Mouse (Mus musculus): ENCODE measurements at regions not wholly inside any gene's neighbourhood (a gene's known extent, or its start where the extent isn't known, plus 50 kb on each side); places are given as distances from the start of the nearest gene placed in this dataset.
A peak's percentile ranks its signal among the peaks of the same experiment; 100 is the strongest.
"Not testable (repeated sequence)": the region's sequence is repeated elsewhere in the genome, so short reads cannot be mapped to it uniquely, and the experiment has no call there.

DNA sequence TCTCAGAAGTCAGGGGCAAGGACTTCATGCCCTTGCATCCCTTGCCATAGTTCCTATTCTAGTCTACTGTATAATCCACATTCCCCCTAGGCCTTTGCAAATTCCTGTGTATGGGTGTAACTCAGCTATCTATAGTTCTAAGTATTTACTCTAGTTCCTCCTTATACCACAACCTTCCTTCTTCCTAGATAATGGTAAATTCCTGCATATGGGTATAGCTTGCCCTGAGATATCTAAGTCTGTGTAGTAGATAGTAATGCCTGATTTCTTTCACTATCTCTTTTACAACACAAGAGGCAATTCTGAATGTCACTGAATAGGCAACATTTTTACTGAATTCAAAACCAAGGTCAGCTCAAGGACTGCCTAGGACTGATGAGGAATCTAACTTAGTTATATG lies 1000.2 kb downstream of the Kcnt2 start:
- not testable (repeated sequence) for DNase-seq (ENCODE audit: inconsistent ontology term)

DNA sequence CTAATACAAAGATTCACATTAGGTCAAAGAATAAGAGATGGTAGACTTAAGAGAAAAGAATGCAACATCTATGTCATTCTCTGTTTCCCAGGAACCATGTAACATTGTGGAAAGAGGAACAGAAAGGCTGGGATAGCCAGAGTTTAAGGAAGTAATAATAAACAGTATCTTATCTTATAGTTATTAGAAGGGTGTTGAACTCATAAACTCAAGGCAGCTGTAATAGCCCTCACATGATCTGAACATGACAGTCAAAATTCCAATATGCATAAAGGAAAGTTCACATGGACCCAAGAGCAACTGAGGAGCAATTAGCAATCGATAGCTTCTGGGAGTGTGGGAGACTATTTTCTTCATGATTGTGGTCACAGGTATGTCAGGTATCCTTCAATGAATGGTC lies 1028.8 kb downstream of the Kcnt2 start:
- DNase-seq (ENCODE audit: inconsistent ontology term), result no peak

DNA sequence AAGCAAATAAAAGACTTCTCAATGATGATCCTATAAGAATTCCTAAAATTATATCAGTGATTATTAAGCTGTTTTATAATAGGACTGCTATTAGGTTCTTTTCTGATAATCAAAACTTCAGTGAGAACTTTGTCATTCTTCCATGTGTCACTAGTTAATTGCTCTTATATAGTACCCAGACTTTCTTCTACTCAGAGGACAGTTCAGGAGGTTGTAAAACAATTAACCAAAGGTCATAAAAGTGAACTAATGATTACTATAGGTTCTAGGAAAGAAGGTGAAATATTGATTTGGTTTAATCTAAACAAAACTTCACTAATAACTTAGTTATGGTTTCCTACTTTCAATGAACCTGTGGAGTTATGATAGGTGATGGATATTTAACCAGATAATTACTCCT lies 1035.6 kb downstream of the Kcnt2 start:
- no peak for DNase-seq (ENCODE audit: inconsistent ontology term)

DNA sequence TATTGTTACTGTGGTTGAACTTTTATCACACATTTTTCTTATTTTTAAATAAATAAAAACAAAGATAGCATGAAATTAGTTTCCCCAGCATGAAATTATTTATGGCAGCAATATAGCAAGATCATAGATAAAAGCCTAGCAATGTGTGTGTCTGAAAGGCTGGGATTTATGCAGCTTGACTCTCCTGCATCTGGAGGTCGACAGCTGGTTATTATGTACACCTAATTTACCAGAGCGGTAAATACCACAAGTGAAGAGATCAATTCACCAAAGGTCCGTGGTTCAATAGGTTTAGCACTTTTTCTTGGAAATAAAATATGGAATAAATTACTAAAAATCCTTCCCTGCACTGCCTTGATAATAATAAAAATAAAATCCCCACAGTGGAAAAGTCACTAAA lies 1077.0 kb downstream of the Kcnt2 start:
- DNase-seq (ENCODE audit: inconsistent ontology term), result no peak

DNA sequence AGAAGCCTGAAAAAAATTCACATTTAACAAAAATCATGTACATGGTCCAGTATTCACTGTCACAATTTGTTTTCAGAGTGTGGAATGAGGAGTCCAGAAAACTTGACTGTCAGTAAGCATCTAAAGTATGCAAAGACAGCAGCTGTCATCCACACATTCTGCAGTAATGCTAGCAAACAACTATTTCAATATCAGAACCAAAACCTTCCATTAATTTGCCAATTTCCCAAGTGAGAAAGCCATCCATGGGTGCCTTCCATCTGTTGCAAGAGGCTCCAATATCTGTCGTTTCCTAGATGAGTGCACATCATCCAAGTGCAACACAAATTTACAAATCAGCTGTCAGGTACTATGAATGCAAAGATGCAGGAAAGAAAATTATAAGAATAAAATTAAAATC lies 1092.1 kb downstream of the Kcnt2 start:
- no peak for DNase-seq (ENCODE audit: inconsistent ontology term)

DNA sequence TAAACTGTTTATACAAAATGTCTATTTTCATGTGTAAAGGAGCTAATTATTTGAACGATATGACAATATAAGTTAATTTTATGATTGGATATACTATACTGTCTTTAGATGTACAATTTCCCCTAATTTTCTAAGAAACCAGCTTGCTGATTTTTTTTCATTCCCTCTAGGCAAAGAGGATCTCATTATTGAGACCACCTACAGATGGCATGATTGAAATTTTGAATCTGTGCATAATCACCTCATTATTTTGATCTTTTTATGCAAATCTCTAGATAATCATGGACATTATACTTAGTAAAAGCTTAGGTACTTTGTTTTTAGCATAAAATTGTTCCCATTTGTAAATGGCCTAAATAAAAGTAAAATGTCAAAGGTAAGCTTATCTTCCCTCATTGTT lies 1123.5 kb downstream of the Kcnt2 start:
- no peak for DNase-seq (ENCODE audit: inconsistent ontology term)

DNA sequence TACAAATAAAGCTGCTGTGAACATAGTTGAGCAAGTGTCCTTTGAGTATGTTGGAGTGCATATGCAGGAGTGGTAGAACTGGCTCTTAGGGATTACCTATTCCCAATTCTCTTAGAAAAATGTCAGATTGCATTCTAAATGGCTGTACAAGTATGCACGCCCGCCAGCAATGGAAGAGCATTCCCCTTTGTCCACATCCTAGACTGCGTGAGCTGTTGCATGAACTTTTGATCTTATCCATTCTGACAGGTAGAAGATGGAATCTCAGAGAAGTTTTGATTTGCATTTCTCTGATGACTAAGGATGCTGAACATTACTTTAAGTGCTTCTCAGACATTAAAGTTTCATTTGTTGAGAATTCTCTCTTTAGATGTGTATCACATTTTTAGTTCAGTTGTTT lies 1130.0 kb downstream of the Kcnt2 start:
- no peak for DNase-seq (ENCODE audit: inconsistent ontology term)

DNA sequence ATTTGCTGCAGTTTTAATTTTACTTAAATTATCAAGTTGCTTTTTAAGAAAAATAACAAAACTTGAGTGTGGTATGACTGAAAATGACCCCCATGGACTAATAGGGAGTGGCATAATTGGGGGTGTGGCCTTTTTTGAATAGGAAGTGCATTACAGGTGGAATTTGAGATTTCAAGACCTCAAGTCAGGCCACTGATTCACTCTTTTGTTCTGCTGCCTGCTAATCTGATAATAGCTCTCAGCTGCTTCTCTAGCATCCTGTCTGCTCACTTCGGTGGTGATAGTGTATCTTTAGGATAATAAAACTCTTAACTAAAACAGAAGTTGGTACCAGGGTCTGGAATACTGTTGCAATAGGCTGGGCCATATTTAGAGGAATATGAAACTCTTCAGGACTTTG lies 1155.4 kb downstream of the Kcnt2 start:
- no peak for DNase-seq (ENCODE audit: inconsistent ontology term)

DNA sequence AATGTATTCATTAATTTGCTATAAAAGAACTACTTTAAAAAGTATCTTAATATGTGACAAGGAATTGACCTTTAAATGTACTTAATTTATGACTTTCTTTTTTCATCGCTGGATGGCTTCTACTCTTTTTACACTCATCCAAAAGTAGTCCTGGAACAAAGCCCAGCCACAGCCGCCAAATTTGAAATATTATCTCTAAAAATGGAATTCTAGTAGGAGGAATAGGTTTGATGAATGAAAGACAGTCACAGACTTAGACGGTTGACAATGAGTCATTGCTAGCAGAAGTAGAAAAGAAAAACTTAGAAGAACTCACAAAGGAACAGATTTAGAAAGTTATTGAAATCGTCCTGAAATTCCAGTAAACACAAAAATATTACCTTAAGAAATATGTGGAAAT lies 1183.7 kb downstream of the Kcnt2 start:
- DNase-seq (ENCODE audit: inconsistent ontology term), result peak; percentile 10

DNA sequence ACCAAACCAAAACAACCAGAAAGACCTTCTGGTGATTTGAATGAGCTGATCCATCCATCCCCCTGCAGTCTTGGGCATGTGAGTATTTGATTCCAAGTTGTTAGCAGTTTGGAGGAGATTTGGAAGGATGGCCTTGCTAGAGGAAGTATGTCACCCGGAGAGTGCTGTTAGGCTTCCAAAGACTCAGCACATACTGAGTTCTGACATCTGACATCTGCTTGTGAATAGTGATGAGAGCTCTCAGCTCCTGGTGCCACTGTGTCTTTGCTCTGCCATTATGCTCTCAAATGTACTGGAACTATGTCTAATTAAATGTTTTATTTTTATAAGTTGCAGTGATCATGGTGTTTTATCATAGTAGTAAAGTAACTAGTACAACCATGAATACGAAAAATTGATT lies 1184.2 kb downstream of the Kcnt2 start:
- no peak for DNase-seq (ENCODE audit: inconsistent ontology term)

DNA sequence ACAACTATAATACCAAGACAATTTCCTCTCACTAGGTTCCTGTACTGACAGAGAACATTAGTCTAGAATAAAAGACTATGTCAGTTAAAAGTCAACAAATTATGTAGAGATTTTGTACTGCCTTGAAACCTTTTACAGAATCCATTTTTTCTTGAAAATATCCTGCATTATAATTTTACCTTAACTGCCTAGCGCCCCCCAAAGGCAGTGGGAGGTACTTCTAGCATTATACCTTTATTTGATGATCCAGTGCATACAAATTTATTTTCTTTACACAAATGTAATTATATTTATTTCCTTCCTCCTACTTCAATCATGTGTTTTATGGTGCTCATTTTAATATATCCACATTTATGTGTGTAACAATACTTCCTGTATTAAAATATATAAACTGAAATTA lies 1189.5 kb downstream of the Kcnt2 start:
- DNase-seq (ENCODE audit: inconsistent ontology term), result no peak

DNA sequence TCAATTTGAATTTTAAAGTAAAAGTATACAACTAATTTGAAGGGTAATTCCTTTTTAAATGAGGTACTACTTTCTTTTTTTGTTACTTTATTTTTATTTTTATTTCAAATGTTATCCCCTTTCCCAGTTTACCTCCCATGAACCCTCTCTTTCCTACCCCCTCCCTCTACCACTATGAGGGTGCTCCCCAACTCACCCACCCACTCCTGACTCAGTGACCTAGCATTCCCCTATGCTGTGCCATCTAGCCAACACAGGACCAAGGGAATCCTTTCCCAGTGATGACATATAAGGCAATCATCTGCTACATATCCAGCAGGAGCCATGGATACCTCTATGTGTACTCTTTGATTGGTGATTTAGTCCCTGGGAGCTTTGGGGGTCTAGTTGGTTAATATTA lies 1194.3 kb downstream of the Kcnt2 start:
- no peak for DNase-seq (ENCODE audit: inconsistent ontology term)

DNA sequence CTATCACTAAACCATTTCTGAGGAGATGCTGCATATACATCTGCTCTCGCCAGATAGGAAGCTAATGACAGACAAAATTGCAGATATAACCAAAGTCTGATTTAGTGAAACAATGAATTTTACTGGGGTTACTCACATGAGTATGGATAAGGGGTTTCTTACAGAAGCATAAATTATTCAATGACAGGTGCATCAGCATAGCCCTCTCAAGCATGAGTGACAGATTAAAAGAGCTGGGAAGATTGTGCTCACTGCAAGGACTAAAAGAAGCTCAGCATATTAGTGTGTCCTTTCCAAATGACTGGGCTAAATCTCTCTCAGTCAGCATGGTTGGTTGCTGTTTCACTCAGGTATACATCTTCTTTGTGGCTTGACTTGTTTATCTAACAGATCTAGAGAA lies 1205.0 kb downstream of the Kcnt2 start:
- DNase-seq (ENCODE audit: inconsistent ontology term), result no peak

DNA sequence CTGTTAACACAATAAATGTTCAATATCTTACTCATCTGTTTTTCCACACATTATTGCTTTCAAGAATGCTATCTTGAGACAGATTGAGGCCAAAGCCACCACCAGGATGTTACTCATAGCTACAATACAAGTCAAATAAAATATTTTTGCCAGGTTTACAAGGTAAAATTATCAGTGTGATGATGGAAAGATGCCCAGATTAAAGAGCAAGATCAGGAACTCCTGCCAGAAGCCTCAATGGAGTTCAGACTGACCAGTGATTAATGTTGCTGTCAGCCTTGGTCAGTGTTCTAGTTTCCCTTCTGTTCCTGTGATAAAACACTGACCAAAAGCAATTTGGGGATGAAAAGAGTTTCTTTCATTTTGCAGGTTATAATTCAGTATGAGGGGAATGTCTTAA lies 1218.6 kb downstream of the Kcnt2 start:
- no peak for DNase-seq (ENCODE audit: inconsistent ontology term)

All from Muller cell, postnatal 12 days (primary cell).